Mouse (Mus musculus): ENCODE measurements at regions not wholly inside any gene's neighbourhood (a gene's known extent, or its start where the extent isn't known, plus 50 kb on each side); places are given as distances from the start of the nearest gene placed in this dataset.

GRCm38 (mm10) chr7:68428946-68429345 lies 155.3 kb downstream of the Fam169b start:
- WGBS, result 76% methylated on average over 4 of the region's 4 CpGs
- Histone ChIP-seq H3K27ac (no peak overlapping the region), H3K27me3 (ENCODE audit: insufficient read depth, low read length) (no peaks in the 10 kb centered on the region), H3K9me3 (replicated peaks; ENCODE audit: low read length) (no peaks in the 10 kb centered on the region), H3K4me1 (replicated peaks; ENCODE audit: insufficient read depth, low read length) (no peaks in the 10 kb centered on the region), H3K36me3 (ENCODE audit: insufficient read depth, low read length) (no peaks in the 10 kb centered on the region), H3K4me2 (ENCODE audit: low read length) (no peak overlapping the region), H3K4me3 (replicated peaks; ENCODE audit: low read depth, low read length) (no peak overlapping the region), H3K9ac (ENCODE audit: low read depth, low read length) (no peak overlapping the region)
- ATAC-seq (replicated peaks; ENCODE audit: low FRiP score, low read depth) (no peak), DNase-seq (ENCODE audit: low spot score) (no peak)
- no peak for TF ChIP-seq CTCF (IDR thresholded peaks at IDR 0.05; ENCODE audit: low read depth)

DNA sequence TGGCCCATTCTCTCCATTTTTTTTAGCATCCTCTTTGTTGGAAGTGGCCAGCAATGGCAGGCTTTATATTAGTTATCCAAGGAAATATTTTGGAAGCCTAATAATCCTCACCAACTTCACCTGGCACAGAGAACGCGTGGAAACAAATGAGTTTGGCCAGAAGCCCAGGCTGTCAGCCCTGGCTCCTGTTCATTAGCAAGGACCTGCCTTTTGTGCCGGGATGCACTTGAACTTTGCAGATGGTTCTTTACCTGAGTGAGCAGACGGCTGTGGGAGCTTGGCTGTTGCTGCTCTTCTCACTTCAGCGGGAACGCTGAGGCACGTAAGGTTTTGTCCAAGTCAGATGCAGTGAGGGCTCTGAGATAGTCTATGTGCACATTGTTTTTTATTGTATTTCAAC lies 142.3 kb downstream of the Fam169b start:
- Histone ChIP-seq H3K4me3 (replicated peaks; ENCODE audit: low read depth, low read length) (no peak overlapping the region), H3K36me3 (ENCODE audit: insufficient read depth, low read length) (no peaks in the 10 kb centered on the region), H3K4me1 (replicated peaks; ENCODE audit: insufficient read depth, low read length) (no peaks in the 10 kb centered on the region), H3K27me3 (ENCODE audit: insufficient read depth, low read length) (no peaks in the 10 kb centered on the region), H3K9me3 (replicated peaks; ENCODE audit: low read length) (no peaks in the 10 kb centered on the region), H3K4me2 (ENCODE audit: low read length) (no peak overlapping the region), H3K9ac (ENCODE audit: low read depth, low read length) (no peak overlapping the region), H3K27ac (no peak overlapping the region)
- no peak for TF ChIP-seq CTCF (IDR thresholded peaks at IDR 0.05; ENCODE audit: low read depth)
- DNase-seq (ENCODE audit: low spot score) (no peak), ATAC-seq (replicated peaks; ENCODE audit: low FRiP score, low read depth) (no peak)
- WGBS, result 69% methylated on average over 7 of the region's 7 CpGs

DNA sequence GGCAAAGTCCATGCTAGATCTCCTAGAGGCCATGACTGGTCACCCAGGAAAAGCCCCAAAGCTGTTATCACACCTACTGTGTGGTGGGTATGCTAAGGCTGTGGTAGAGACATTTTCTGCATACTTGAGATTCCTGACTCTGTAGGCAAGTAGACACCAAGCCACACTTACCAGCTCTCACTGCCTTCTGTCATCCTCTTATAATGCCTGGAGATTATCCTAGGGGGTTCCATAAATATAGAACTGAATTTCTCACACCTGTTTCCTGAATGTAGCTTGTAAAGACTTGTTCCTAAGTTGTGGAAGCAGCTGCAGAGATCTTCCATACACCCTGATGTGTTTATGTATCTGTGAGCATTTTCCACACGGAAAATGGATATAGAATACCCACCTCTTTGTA lies 139.1 kb downstream of the Fam169b start:
- WGBS, result 71% methylated on average over 1 of the region's 1 CpGs
- Histone ChIP-seq H3K4me1 (replicated peaks; ENCODE audit: insufficient read depth, low read length) (no peaks in the 10 kb centered on the region), H3K27me3 (ENCODE audit: insufficient read depth, low read length) (no peaks in the 10 kb centered on the region), H3K4me3 (replicated peaks; ENCODE audit: low read depth, low read length) (no peak overlapping the region), H3K9me3 (replicated peaks; ENCODE audit: low read length) (no peaks in the 10 kb centered on the region), H3K4me2 (ENCODE audit: low read length) (no peak overlapping the region), H3K9ac (ENCODE audit: low read depth, low read length) (no peak overlapping the region), H3K36me3 (ENCODE audit: insufficient read depth, low read length) (no peaks in the 10 kb centered on the region), H3K27ac (no peak overlapping the region)
- ATAC-seq (replicated peaks; ENCODE audit: low FRiP score, low read depth) (no peak), DNase-seq (ENCODE audit: low spot score) (no peak)
- TF ChIP-seq CTCF (IDR thresholded peaks at IDR 0.05; ENCODE audit: low read depth), result no peak

All from kidney, postnatal 0 days (tissue).